Mouse (Mus musculus): ENCODE measurements at regions not wholly inside any gene's neighbourhood (a gene's known extent, or its start where the extent isn't known, plus 50 kb on each side); places are given as distances from the start of the nearest gene placed in this dataset.

GRCm38 (mm10) chr10:111771010-111771409 lies 201.5 kb upstream of the Krr1 start:
- no peaks in the 10 kb centered on the region for H3K4me1 ChIP-seq (ENCODE audit: control insufficient read depth, insufficient read depth, low read length)
- H3K27ac ChIP-seq (ENCODE audit: insufficient read depth, low read depth, low read length): no peak overlapping the region
- H3K4me3 ChIP-seq (ENCODE audit: insufficient read depth, low read length): no peak overlapping the region
- TF ChIP-seq CTCF (IDR thresholded peaks at IDR 0.05; ENCODE audit: low read depth, low read length): no peak
- TF ChIP-seq POLR2A (IDR thresholded peaks at IDR 0.05; ENCODE audit: borderline replicate concordance, low read depth, low read length): no peak

- Histone ChIP-seq H3K4me1 (ENCODE audit: control insufficient read depth, insufficient read depth, low read length) (no peaks in the 10 kb centered on the region), H3K4me3 (ENCODE audit: insufficient read depth, low read length) (no peak overlapping the region), H3K27ac (ENCODE audit: insufficient read depth, low read depth, low read length) (no peak overlapping the region)
- no peak for TF ChIP-seq CTCF (IDR thresholded peaks at IDR 0.05; ENCODE audit: low read depth, low read length)
- no peak for TF ChIP-seq POLR2A (IDR thresholded peaks at IDR 0.05; ENCODE audit: borderline replicate concordance, low read depth, low read length)
These were observed 194.9 kb upstream of the Krr1 start for GRCm38 (mm10) chr10:111777559-111777958.

GRCm38 (mm10) chr10:111778111-111778510 lies 194.4 kb upstream of the Krr1 start:
- TF ChIP-seq POLR2A (IDR thresholded peaks at IDR 0.05; ENCODE audit: borderline replicate concordance, low read depth, low read length) (no peak), CTCF (IDR thresholded peaks at IDR 0.05; ENCODE audit: low read depth, low read length) (no peak)
- H3K27ac ChIP-seq (ENCODE audit: insufficient read depth, low read depth, low read length): no peak overlapping the region
- no peak overlapping the region for H3K4me3 ChIP-seq (ENCODE audit: insufficient read depth, low read length)
- H3K4me1 ChIP-seq (ENCODE audit: control insufficient read depth, insufficient read depth, low read length): no peaks in the 10 kb centered on the region

- TF ChIP-seq POLR2A (IDR thresholded peaks at IDR 0.05; ENCODE audit: borderline replicate concordance, low read depth, low read length): no peak
- TF ChIP-seq CTCF (IDR thresholded peaks at IDR 0.05; ENCODE audit: low read depth, low read length): no peak
These were observed 192.5 kb upstream of the Krr1 start for GRCm38 (mm10) chr10:111779956-111780355.

GRCm38 (mm10) chr10:111782195-111782810 lies 190.2 kb upstream of the Krr1 start:
- TF ChIP-seq POLR2A (IDR thresholded peaks at IDR 0.05; ENCODE audit: borderline replicate concordance, low read depth, low read length) (no peak), CTCF (IDR thresholded peaks at IDR 0.05; ENCODE audit: low read depth, low read length) (no peak)
- H3K4me3 ChIP-seq (ENCODE audit: insufficient read depth, low read length): peak overlapping the region; percentile 29
- H3K4me1 ChIP-seq (ENCODE audit: control insufficient read depth, insufficient read depth, low read length): no peaks in the 10 kb centered on the region

More at GRCm38 (mm10) chr10:111779956-111780355, 192.5 kb upstream of the Krr1 start:
- Histone ChIP-seq H3K4me1 (ENCODE audit: control insufficient read depth, insufficient read depth, low read length) (no peaks in the 10 kb centered on the region), H3K27ac (ENCODE audit: insufficient read depth, low read depth, low read length) (no peak overlapping the region), H3K4me3 (ENCODE audit: insufficient read depth, low read length) (no peak overlapping the region)

GRCm38 (mm10) chr10:111783496-111783895 lies 189.0 kb upstream of the Krr1 start:
- H3K27ac ChIP-seq (ENCODE audit: insufficient read depth, low read depth, low read length): no peak overlapping the region
- TF ChIP-seq CTCF (IDR thresholded peaks at IDR 0.05; ENCODE audit: low read depth, low read length): no peak
- no peak for TF ChIP-seq POLR2A (IDR thresholded peaks at IDR 0.05; ENCODE audit: borderline replicate concordance, low read depth, low read length)
- H3K4me1 ChIP-seq (ENCODE audit: control insufficient read depth, insufficient read depth, low read length): no peaks in the 10 kb centered on the region
- H3K4me3 ChIP-seq (ENCODE audit: insufficient read depth, low read length): no peak overlapping the region

More at GRCm38 (mm10) chr10:111782195-111782810, 190.2 kb upstream of the Krr1 start:
- no peak overlapping the region for H3K27ac ChIP-seq (ENCODE audit: insufficient read depth, low read depth, low read length)

GRCm38 (mm10) chr10:111784065-111784853 lies 188.2 kb upstream of the Krr1 start:
- no peaks in the 10 kb centered on the region for H3K4me1 ChIP-seq (ENCODE audit: control insufficient read depth, insufficient read depth, low read length)
- TF ChIP-seq CTCF (IDR thresholded peaks at IDR 0.05; ENCODE audit: low read depth, low read length): no peak
- no peak overlapping the region for H3K27ac ChIP-seq (ENCODE audit: insufficient read depth, low read depth, low read length)
- H3K4me3 ChIP-seq (ENCODE audit: insufficient read depth, low read length): no peak overlapping the region

GRCm38 (mm10) chr10:111787175-111787574 lies 185.3 kb upstream of the Krr1 start:
- Histone ChIP-seq H3K4me3 (ENCODE audit: insufficient read depth, low read length) (no peak overlapping the region), H3K4me1 (ENCODE audit: control insufficient read depth, insufficient read depth, low read length) (no peaks in the 10 kb centered on the region), H3K27ac (ENCODE audit: insufficient read depth, low read depth, low read length) (no peak overlapping the region)
- TF ChIP-seq CTCF (IDR thresholded peaks at IDR 0.05; ENCODE audit: low read depth, low read length) (no peak), POLR2A (IDR thresholded peaks at IDR 0.05; ENCODE audit: borderline replicate concordance, low read depth, low read length) (no peak)

- no peak for TF ChIP-seq POLR2A (IDR thresholded peaks at IDR 0.05; ENCODE audit: borderline replicate concordance, low read depth, low read length)
- no peak for TF ChIP-seq CTCF (IDR thresholded peaks at IDR 0.05; ENCODE audit: low read depth, low read length)
- H3K4me3 ChIP-seq (ENCODE audit: insufficient read depth, low read length): no peak overlapping the region
- no peaks in the 10 kb centered on the region for H3K4me1 ChIP-seq (ENCODE audit: control insufficient read depth, insufficient read depth, low read length)
- H3K27ac ChIP-seq (ENCODE audit: insufficient read depth, low read depth, low read length): no peak overlapping the region
These were observed 183.2 kb upstream of the Krr1 start for GRCm38 (mm10) chr10:111789264-111789663.

- Histone ChIP-seq H3K4me1 (ENCODE audit: control insufficient read depth, insufficient read depth, low read length) (no peaks in the 10 kb centered on the region), H3K27ac (ENCODE audit: insufficient read depth, low read depth, low read length) (no peak overlapping the region), H3K4me3 (ENCODE audit: insufficient read depth, low read length) (no peak overlapping the region)
- TF ChIP-seq POLR2A (IDR thresholded peaks at IDR 0.05; ENCODE audit: borderline replicate concordance, low read depth, low read length) (no peak), CTCF (IDR thresholded peaks at IDR 0.05; ENCODE audit: low read depth, low read length) (no peak)
These were observed 181.6 kb upstream of the Krr1 start for GRCm38 (mm10) chr10:111790911-111791310.

Measured in bone marrow macrophage, adult 2 months (primary cell).